Mouse (Mus musculus) midbrain, embryonic 16.5 days (tissue): ENCODE data around the gene Zswim3. TPM values are rescaled to one million over a fixed set of nuclear protein-coding genes. Genes with fewer than 3 reads are reported as not detected.

Experiments used
- ATAC-seq: fragments of 200-750 bp; cut with Nextera tagmentation; 2 replicates; pipeline ENCODE4 v1.8.0; 2017; ENCODE audit warnings: moderate TSS enrichment
- H3K27ac ChIP-seq: fragments of 300-500 bp; sonication (generic); 2 replicates; pipeline ENCODE4 v1.5.1; 2014; ENCODE audit warnings: mild to moderate bottlenecking, low read length, mixed read lengths
- H3K27me3 ChIP-seq: fragments of 300-500 bp; sonication (generic); 2 replicates; pipeline ENCODE4 v1.6.1; 2014; ENCODE audit warnings: low read depth, low read length, mixed read lengths; ENCODE audit not compliant: control insufficient read depth, insufficient read depth
- H3K36me3 ChIP-seq: fragments of 300-500 bp; sonication (generic); 2 replicates; pipeline ENCODE4 v1.6.1; 2014; ENCODE audit warnings: mild to moderate bottlenecking, low read length, moderate library complexity, mixed read lengths; ENCODE audit not compliant: control insufficient read depth, insufficient read depth
- H3K4me1 ChIP-seq: fragments of 300-500 bp; sonication (generic); 2 replicates; pipeline ENCODE4 v1.6.1; 2014; ENCODE audit warnings: mild to moderate bottlenecking, low read length, mixed read lengths; ENCODE audit not compliant: control insufficient read depth, insufficient read depth
- H3K4me2 ChIP-seq: fragments of 300-500 bp; sonication (generic); 2 replicates; pipeline ENCODE4 v1.6.1; 2014; ENCODE audit warnings: mild to moderate bottlenecking, low read length, mixed read lengths
- H3K4me3 ChIP-seq: fragments of 300-500 bp; sonication (generic); 2 replicates; pipeline ENCODE4 v1.5.1; 2014; ENCODE audit warnings: low read depth, mild to moderate bottlenecking, low read length, moderate library complexity, mixed read lengths
- H3K9ac ChIP-seq: fragments of 300-500 bp; sonication (generic); 2 replicates; pipeline ENCODE4 v1.6.1; 2014; ENCODE audit warnings: low read depth, low read length, mixed read lengths
- H3K9me3 ChIP-seq: fragments of 300-500 bp; sonication (generic); replicated peaks from 2 replicates; pipeline ENCODE4 v1.6.1; 2014; ENCODE audit warnings: mild to moderate bottlenecking, low read length, mixed read lengths; ENCODE audit not compliant: control insufficient read depth, poor library complexity, severe bottlenecking
- WGBS: fragments of 180-500 bp; shearing (Covaris S2); extraction: QIAGEN DNeasy Blood & Tissue Kit; methylation state at CpG from one replicate; pipeline ENCODE4 v1.1.7; 2014; 5-methylcytosine and 5-hydroxymethylcytosine counted together
- polyA plus RNA-seq: library from polyadenylated mRNA; unstranded; fragments of >200 nt; fragmentation: Nextera tagmentation; extraction: Ambion mirVana; gene quantifications from 2 replicates; pipeline ENCODE4 v1.2.1, GENCODE M21; 2015

The Zswim3 gene
- polyA plus RNA-seq, 1 experiment from 2014 or later = 17.4 TPM

GRCm38 (mm10) chr2:164786388-164786885 is 18.5 kb upstream of the Zswim3 start:
- ATAC-seq = peak; percentile 38
- H3K36me3 ChIP-seq = peaks cover 4% of the 10 kb centered on the region

DNA sequence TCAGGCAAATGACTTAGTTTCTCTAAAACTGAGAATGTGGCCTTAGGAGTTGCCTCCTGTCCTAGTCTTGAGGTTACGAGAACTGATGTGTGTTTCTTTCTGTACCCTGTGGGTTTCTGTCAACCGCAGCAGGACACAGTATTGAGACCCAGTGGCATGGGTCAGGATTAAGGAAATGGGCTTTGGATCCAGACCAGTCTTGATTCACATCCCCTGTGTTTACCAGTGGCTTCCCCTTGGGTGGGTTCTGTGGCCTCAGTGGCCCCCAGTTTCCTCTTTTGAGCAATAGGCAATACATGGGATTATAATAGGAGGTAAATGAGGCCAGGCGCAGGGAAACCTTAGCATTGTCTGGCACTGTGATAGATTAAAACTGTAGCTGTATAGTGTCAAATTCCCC is 17.9 kb upstream of the Zswim3 start:
- Histone ChIP-seq H3K4me3 (peak overlapping the region; percentile 64), H3K4me1 (peaks cover 27% of the 10 kb centered on the region), H3K9ac (peak overlapping the region; percentile 74), H3K36me3 (peaks cover 8% of the 10 kb centered on the region), H3K27ac (no peak overlapping the region), H3K9me3 (no peaks in the 10 kb centered on the region), H3K27me3 (no peaks in the 10 kb centered on the region), H3K4me2 (peak overlapping the region; percentile 72)
- WGBS = 79% methylated on average over 3 of the region's 3 CpGs
- ATAC-seq = no peak

More at GRCm38 (mm10) chr2:164786388-164786885, 18.5 kb upstream of the Zswim3 start:
- Histone ChIP-seq H3K9me3 (no peaks in the 10 kb centered on the region), H3K27ac (peak overlapping the region; percentile 64), H3K27me3 (no peaks in the 10 kb centered on the region), H3K4me2 (peak overlapping the region; percentile 72), H3K4me3 (peak overlapping the region; percentile 64), H3K9ac (peak overlapping the region; percentile 74), H3K4me1 (peaks cover 27% of the 10 kb centered on the region)
- 13% methylated on average over 15 of the region's 15 CpGs for WGBS

- Histone ChIP-seq H3K9me3 (no peaks in the 10 kb centered on the region), H3K27me3 (no peaks in the 10 kb centered on the region), H3K36me3 (peaks cover 16% of the 10 kb centered on the region), H3K9ac (no peak overlapping the region), H3K4me1 (peaks cover 27% of the 10 kb centered on the region), H3K4me3 (no peak overlapping the region), H3K4me2 (0 out of 2 replicates have a peak overlapping the region, but pooled peaks have one; percentile 5), H3K27ac (no peak overlapping the region)
- 84% methylated on average over 10 of the region's 10 CpGs for WGBS
- ATAC-seq = no peak
Observed at GRCm38 (mm10) chr2:164787779-164788178, 17.1 kb upstream of the Zswim3 start.

DNA sequence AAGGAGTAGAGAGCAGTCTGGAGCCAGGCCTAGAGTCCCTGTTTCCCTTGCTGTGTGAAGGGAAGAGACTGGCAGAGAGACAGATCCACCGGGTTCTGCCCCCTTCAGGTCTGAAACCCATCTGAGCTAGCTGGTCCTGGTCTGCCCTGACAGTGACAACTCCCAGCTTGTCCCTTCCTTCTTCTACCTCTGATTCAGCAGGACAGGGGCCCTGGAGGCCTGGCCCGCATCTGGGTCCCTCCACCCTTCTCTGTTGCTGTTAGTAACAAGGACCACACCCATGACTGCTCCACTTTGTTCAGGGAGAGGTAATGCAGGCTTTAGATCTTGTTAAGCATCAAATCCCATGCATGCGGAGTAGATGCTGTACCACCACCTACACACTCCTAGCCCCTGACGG is 16.5 kb upstream of the Zswim3 start:
- no peak for ATAC-seq
- Histone ChIP-seq H3K9me3 (no peaks in the 10 kb centered on the region), H3K4me3 (no peak overlapping the region), H3K9ac (peak overlapping the region; percentile 41; the same call in 1 of the 2 replicates), H3K27ac (no peak overlapping the region), H3K36me3 (peaks cover 19% of the 10 kb centered on the region), H3K4me1 (peaks cover 27% of the 10 kb centered on the region), H3K27me3 (no peaks in the 10 kb centered on the region), H3K4me2 (0 out of 2 replicates have a peak overlapping the region, but pooled peaks have one; percentile 17)
- WGBS = 69% methylated on average over 4 of the region's 4 CpGs

- H3K4me2 ChIP-seq = no peak overlapping the region
- H3K4me3 ChIP-seq = no peak overlapping the region
- ATAC-seq = no peak
- H3K9ac ChIP-seq = no peak overlapping the region
- no peaks in the 10 kb centered on the region for H3K27me3 ChIP-seq
- WGBS = 88% methylated on average over 4 of the region's 4 CpGs
- no peaks in the 10 kb centered on the region for H3K9me3 ChIP-seq
- peaks cover 24% of the 10 kb centered on the region for H3K36me3 ChIP-seq
- no peak overlapping the region for H3K27ac ChIP-seq
- H3K4me1 ChIP-seq = peaks cover 23% of the 10 kb centered on the region
Observed at GRCm38 (mm10) chr2:164790451-164790850, 14.4 kb upstream of the Zswim3 start.

- ATAC-seq = no peak
- no peaks in the 10 kb centered on the region for H3K9me3 ChIP-seq
- no peak overlapping the region for H3K27ac ChIP-seq
- peaks cover 24% of the 10 kb centered on the region for H3K36me3 ChIP-seq
- H3K4me1 ChIP-seq = peaks cover 18% of the 10 kb centered on the region
- no peak overlapping the region for H3K9ac ChIP-seq
- H3K4me3 ChIP-seq = no peak overlapping the region
- no peak overlapping the region for H3K4me2 ChIP-seq
- no peaks in the 10 kb centered on the region for H3K27me3 ChIP-seq
- WGBS = 92% methylated on average over 18 of the region's 18 CpGs
Observed at GRCm38 (mm10) chr2:164791841-164792261, 13.0 kb upstream of the Zswim3 start.

DNA sequence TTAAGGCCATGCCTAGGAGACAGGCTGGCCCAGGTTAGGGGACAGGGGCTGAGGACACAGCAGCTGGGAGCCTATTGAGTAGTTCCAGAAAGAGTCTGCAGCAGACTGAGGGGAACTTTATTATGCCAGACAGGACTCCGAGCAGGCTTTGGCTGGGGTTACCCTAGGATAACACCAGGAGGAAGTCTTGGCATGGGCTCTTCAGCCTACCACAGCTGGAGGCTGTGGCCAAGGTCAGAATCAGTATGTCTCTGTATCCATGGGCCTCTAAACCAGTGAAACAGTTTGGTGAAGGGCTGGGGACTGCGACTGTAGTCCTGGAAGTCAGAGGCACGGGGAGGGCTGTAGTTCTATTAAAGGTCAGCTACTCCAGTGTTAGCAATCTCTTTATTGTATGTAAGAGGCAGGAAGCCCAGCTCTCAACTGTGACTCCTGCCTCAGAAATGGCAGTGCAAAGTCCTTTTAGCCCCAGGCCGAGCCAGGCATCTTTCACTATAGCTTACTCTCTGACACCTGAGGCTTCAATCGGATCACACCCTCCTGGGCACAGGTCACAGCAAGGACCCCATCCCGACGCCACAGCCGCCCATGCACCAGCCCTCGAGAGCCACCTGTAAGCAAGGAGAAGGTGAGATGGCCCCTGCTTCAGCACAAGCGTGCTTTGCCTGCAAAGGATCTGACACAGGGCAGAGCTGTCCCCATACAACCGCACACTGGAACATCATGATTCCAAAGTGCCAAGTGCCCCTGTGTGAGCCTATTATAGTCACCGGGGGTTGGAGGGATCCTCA is 12.3 kb upstream of the Zswim3 start:
- Histone ChIP-seq H3K27me3 (no peaks in the 10 kb centered on the region), H3K9ac (no peak overlapping the region), H3K36me3 (peaks cover 26% of the 10 kb centered on the region), H3K4me3 (no peak overlapping the region), H3K4me1 (peaks cover 11% of the 10 kb centered on the region), H3K27ac (no peak overlapping the region), H3K9me3 (no peaks in the 10 kb centered on the region), H3K4me2 (no peak overlapping the region)
- ATAC-seq = no peak
- WGBS = 94% methylated on average over 12 of the region's 12 CpGs

DNA sequence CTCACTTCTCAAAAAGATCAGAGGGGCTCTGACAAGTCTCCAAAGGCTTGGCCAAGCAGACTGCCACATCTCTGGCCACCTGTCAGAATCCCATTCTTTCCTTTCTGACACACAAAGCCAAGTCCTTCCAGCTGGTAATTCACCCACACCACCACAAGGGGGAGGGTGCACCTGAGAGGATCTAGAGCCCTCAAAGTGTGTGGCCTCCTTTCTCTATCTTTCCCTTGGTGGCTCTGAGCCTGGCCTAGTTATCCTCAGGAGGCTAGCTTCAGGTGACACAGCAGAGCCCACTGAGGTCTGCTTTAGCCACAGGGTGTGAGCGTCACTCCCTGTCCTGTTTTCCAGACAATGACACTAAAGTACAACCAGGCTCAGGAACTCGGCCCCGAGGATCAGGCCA is 11.7 kb upstream of the Zswim3 start:
- 83% methylated on average over 3 of the region's 3 CpGs for WGBS
- H3K36me3 ChIP-seq = peaks cover 29% of the 10 kb centered on the region
- no peak for ATAC-seq
- no peak overlapping the region for H3K4me3 ChIP-seq
- peaks cover 7% of the 10 kb centered on the region for H3K4me1 ChIP-seq
- no peaks in the 10 kb centered on the region for H3K9me3 ChIP-seq
- H3K4me2 ChIP-seq = no peak overlapping the region
- H3K9ac ChIP-seq = no peak overlapping the region
- H3K27ac ChIP-seq = no peak overlapping the region
- H3K27me3 ChIP-seq = no peaks in the 10 kb centered on the region

DNA sequence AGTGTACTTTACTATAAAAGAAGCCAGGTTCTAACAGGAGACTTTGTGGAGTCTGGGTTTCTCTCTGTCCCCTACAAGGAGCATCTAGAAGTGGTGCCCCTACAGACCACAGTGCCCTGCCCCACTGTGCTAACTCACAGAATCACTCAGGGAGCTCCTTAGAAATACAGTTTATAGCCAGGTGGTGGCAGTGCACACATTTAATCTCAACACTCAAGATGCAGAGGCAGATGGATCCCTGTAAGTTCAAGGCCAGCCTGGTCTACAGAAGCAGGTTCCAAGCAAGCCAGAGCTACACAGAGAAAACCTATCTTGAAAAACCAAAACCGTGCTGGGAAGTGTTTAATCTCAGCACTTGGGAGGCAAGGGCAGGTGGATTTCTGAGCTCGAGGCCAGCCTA is 11.1 kb upstream of the Zswim3 start:
- WGBS = 91% methylated on average over 2 of the region's 2 CpGs
- no peak overlapping the region for H3K27ac ChIP-seq

More for the DNA sequence above, 11.1 kb upstream of the Zswim3 start:
- Histone ChIP-seq H3K27me3 (no peaks in the 10 kb centered on the region), H3K9ac (no peak overlapping the region), H3K4me1 (peaks cover 2% of the 10 kb centered on the region; the same call in 1 of the 2 replicates), H3K4me2 (no peak overlapping the region), H3K36me3 (peaks cover 30% of the 10 kb centered on the region), H3K9me3 (no peaks in the 10 kb centered on the region), H3K4me3 (no peak overlapping the region)
- no peak for ATAC-seq
